ENCODE assay signal across 9 mouse cellular contexts in the genomic region with DNA sequence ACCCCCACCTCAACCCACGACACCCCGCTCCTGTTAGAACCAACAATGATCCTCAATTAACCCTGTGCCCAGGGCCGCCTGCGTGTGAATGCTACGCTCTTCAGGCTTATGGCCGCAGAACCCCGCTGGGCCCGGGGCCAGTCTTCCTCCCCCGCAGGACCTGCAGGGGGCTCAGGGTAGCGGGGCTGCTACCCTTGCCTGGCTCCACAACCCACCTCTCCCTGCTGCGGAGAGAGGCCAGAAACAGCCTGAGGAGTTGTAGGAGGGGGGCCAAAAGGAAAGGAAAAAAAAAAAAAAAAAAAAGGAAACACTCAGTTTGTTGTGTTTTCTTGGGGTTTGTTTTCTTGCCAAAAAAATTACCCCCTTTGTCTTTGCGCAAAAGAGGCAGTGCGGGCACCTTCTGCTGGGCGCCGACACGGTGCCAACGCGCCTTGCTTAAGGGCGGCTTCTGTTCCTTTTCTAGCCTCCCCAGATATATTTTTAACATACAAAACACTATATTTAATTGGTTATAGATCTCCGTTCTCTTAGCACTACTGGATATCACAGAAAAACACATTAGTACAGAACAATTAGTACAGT.
DNase-seq lines count a peak whose midpoint lies in the region; ATAC-seq and TF ChIP-seq lines count a peak whose summit lies in the region.
"Had no signal": no experiment of that assay in that cellular context is flagged by ENCODE, and none has a peak within 500 bp of the region (broad histone marks: within the 10 kb centered on the region; RNA-seq: fewer than 3 reads in every experiment).

No protein-coding gene starts in this region.

- peak; percentile 66 for ATAC-seq in forebrain, embryonic 15.5 days (replicated peaks)
- ATAC-seq in liver, embryonic 12.5 days, result no peak
- ATAC-seq in stomach, postnatal 0 days (ENCODE audit: low FRiP score, low TSS enrichment), result peak; percentile 45; the same call in 1 of the 2 replicates

- H3K9me3 ChIP-seq in forebrain, embryonic 15.5 days, result no peaks in the 10 kb centered on the region
- H3K9me3 ChIP-seq in liver, embryonic 12.5 days (replicated peaks), result no peaks in the 10 kb centered on the region
- H3K9me3 ChIP-seq in stomach, postnatal 0 days (ENCODE audit: control insufficient read depth, low read length), result no peaks in the 10 kb centered on the region

- peak overlapping the region; percentile 88 for H3K4me2 ChIP-seq in forebrain, embryonic 15.5 days (replicated peaks)
- H3K4me2 ChIP-seq in liver, embryonic 12.5 days, result peak overlapping the region; percentile 60
- peak overlapping the region; percentile 77 for H3K4me2 ChIP-seq in stomach, postnatal 0 days (replicated peaks; ENCODE audit: low read depth)

- DNase-seq in kidney, postnatal 4 days, result peak; percentile 14 to 19
- DNase-seq in kidney, postnatal 14 days, result no peak
- peak; percentile 65 for DNase-seq in cerebellum, adult 8-10 months
- DNase-seq in stomach, postnatal 0 days (ENCODE audit: low spot score), result peak; percentile 17
- DNase-seq in right cerebral cortex, adult 2 months (ENCODE audit: low spot score in 2 of 2), result no peak
- no peak for DNase-seq in adrenal gland, adult (ENCODE audit: inconsistent age in 2 of 2, low spot score in 1 of 2)

- TF ChIP-seq CTCF in stomach, postnatal 0 days (IDR thresholded peaks at IDR 0.05; ENCODE audit: low read depth), result peak; percentile 18; the same call in 1 of the 2 replicates

- H3K27me3 ChIP-seq in forebrain, embryonic 15.5 days, result no peaks in the 10 kb centered on the region
- H3K27me3 ChIP-seq in liver, embryonic 12.5 days (replicated peaks), result peaks cover 41% of the 10 kb centered on the region
- no peaks in the 10 kb centered on the region for H3K27me3 ChIP-seq in stomach, postnatal 0 days (ENCODE audit: control insufficient read depth, insufficient read depth, low read length)
- H3K27me3 ChIP-seq: Patski had no signal

- peaks cover 51% of the 10 kb centered on the region for H3K4me1 ChIP-seq in forebrain, embryonic 15.5 days
- H3K4me1 ChIP-seq in liver, embryonic 12.5 days, result no peaks in the 10 kb centered on the region
- H3K4me1 ChIP-seq in stomach, postnatal 0 days (replicated peaks; ENCODE audit: control insufficient read depth, insufficient read depth), result no peaks in the 10 kb centered on the region

- H3K36me3 ChIP-seq in forebrain, embryonic 15.5 days, result no peaks in the 10 kb centered on the region
- H3K36me3 ChIP-seq in liver, embryonic 12.5 days, result no peaks in the 10 kb centered on the region
- no peaks in the 10 kb centered on the region for H3K36me3 ChIP-seq in stomach, postnatal 0 days (ENCODE audit: control insufficient read depth, insufficient read depth, low read length)

- H3K27ac ChIP-seq in forebrain, embryonic 15.5 days (replicated peaks), result peak overlapping the region; percentile 80
- H3K27ac ChIP-seq in liver, embryonic 12.5 days, result no peak overlapping the region
- no peak overlapping the region for H3K27ac ChIP-seq in stomach, postnatal 0 days (replicated peaks)

- 2% methylated on average over 20 of the region's 20 CpGs for whole genome bisulfite sequencing in forebrain, embryonic 15.5 days
- 9% methylated on average over 19 of the region's 20 CpGs for WGBS in liver, embryonic 12.5 days (ENCODE audit: insufficient replicate concordance)
- WGBS in stomach, postnatal 0 days, result 22% methylated on average over 20 of the region's 20 CpGs

- H3K9ac ChIP-seq in forebrain, embryonic 15.5 days (replicated peaks), result peak overlapping the region; percentile 58
- H3K9ac ChIP-seq in liver, embryonic 12.5 days, result no peak overlapping the region
- peak overlapping the region; percentile 54; the same call in 1 of the 2 replicates for H3K9ac ChIP-seq in stomach, postnatal 0 days (ENCODE audit: low read length)

- H3K4me3 ChIP-seq in forebrain, embryonic 15.5 days, result peak overlapping the region; percentile 49
- H3K4me3 ChIP-seq in liver, embryonic 12.5 days, result 0 out of 2 replicates have a peak overlapping the region, but pooled peaks have one; percentile 27
- H3K4me3 ChIP-seq in stomach, postnatal 0 days (ENCODE audit: low read depth, low read length), result peak overlapping the region; percentile 44

- TF ChIP-seq EP300 in stomach, postnatal 0 days (optimal IDR thresholded peaks at IDR 0.05), result no peak

Comparison
In these comparisons a context has a peak if more than half of its experiments do, and no peak if none do; other contexts are left out.
1. DNase-seq: peak in kidney, postnatal 4 days (2 of 2), cerebellum, adult 8-10 months (single experiment) and stomach, postnatal 0 days (single experiment); none in kidney, postnatal 14 days (single experiment), right cerebral cortex, adult 2 months (0 of 2) and adrenal gland, adult (0 of 2).
2. Peak in every context shown above with its lines, with median percentiles within 50 percentile points of each other: H3K4me2 ChIP-seq and H3K4me3 ChIP-seq.